22 mouse cellular contexts compared by ENCODE assay signal in genomic region chr5:103293953-103294352, GRCm38 (mm10).
DNase-seq lines count a peak whose midpoint lies in the region; ATAC-seq lines count a peak whose summit lies in the region.
"Had no signal": no experiment of that assay in that cellular context is flagged by ENCODE, and none has a peak within 500 bp of the region (broad histone marks: within the 10 kb centered on the region; RNA-seq: fewer than 3 reads in every experiment).

No protein-coding gene starts in this region.

- no peak overlapping the region for H3K4me3 ChIP-seq in hindbrain, embryonic 12.5 days
- no peak overlapping the region for H3K4me3 ChIP-seq in hindbrain, embryonic 11.5 days (ENCODE audit: low read depth, low read length)
- no peak overlapping the region for H3K4me3 ChIP-seq in hindbrain, embryonic 15.5 days
- no peak overlapping the region for H3K4me3 ChIP-seq in hindbrain, embryonic 16.5 days (ENCODE audit: low read length)
- H3K4me3 ChIP-seq in midbrain, embryonic 14.5 days (replicated peaks; ENCODE audit: low read depth, low read length): no peak overlapping the region
- no peak overlapping the region for H3K4me3 ChIP-seq in midbrain, embryonic 11.5 days (ENCODE audit: low read depth, low read length)
- no peak overlapping the region for H3K4me3 ChIP-seq in midbrain, embryonic 16.5 days (ENCODE audit: low read depth, low read length)
- H3K4me3 ChIP-seq: forebrain, embryonic 10.5 days; forebrain, embryonic 13.5 days; heart, embryonic 13.5 days; intestine, embryonic 15.5 days had no signal

- no peaks in the 10 kb centered on the region for H3K4me1 ChIP-seq in hindbrain, embryonic 12.5 days
- no peaks in the 10 kb centered on the region for H3K4me1 ChIP-seq in hindbrain, embryonic 11.5 days (replicated peaks; ENCODE audit: control insufficient read depth, insufficient read depth, low read length)
- no peaks in the 10 kb centered on the region for H3K4me1 ChIP-seq in hindbrain, embryonic 15.5 days (replicated peaks)
- H3K4me1 ChIP-seq in hindbrain, embryonic 16.5 days (ENCODE audit: control insufficient read depth, insufficient read depth, low read depth, low read length): no peaks in the 10 kb centered on the region
- H3K4me1 ChIP-seq in midbrain, embryonic 14.5 days (ENCODE audit: control insufficient read depth, insufficient read depth, low read length): peaks cover 3% of the 10 kb centered on the region; the same call in 1 of the 2 replicates
- H3K4me1 ChIP-seq in midbrain, embryonic 11.5 days (ENCODE audit: control insufficient read depth, insufficient read depth, low read length): no peaks in the 10 kb centered on the region
- no peaks in the 10 kb centered on the region; the same call in 1 of the 2 replicates for H3K4me1 ChIP-seq in midbrain, embryonic 16.5 days (ENCODE audit: control insufficient read depth, insufficient read depth, low read length)
- H3K4me1 ChIP-seq: forebrain, embryonic 10.5 days; forebrain, embryonic 13.5 days; heart, embryonic 13.5 days; intestine, embryonic 15.5 days had no signal

- no peak overlapping the region for H3K9ac ChIP-seq in hindbrain, embryonic 12.5 days
- no peak overlapping the region for H3K9ac ChIP-seq in hindbrain, embryonic 11.5 days (ENCODE audit: low read depth, low read length)
- no peak overlapping the region for H3K9ac ChIP-seq in hindbrain, embryonic 15.5 days
- no peak overlapping the region for H3K9ac ChIP-seq in hindbrain, embryonic 16.5 days (ENCODE audit: low read depth, low read length)
- no peak overlapping the region for H3K9ac ChIP-seq in midbrain, embryonic 14.5 days (replicated peaks; ENCODE audit: low read length)
- no peak overlapping the region for H3K9ac ChIP-seq in midbrain, embryonic 11.5 days (ENCODE audit: low read length)
- no peak overlapping the region for H3K9ac ChIP-seq in midbrain, embryonic 16.5 days (ENCODE audit: low read depth, low read length)
- H3K9ac ChIP-seq: forebrain, embryonic 13.5 days; heart, embryonic 13.5 days; intestine, embryonic 15.5 days had no signal

- 86% methylated on average over 3 of the region's 3 CpGs for WGBS in hindbrain, embryonic 12.5 days
- 93% methylated on average over 3 of the region's 3 CpGs for WGBS in hindbrain, embryonic 11.5 days
- 72% methylated on average over 3 of the region's 3 CpGs for WGBS in hindbrain, embryonic 15.5 days
- 82% methylated on average over 3 of the region's 3 CpGs for WGBS in hindbrain, embryonic 16.5 days
- 70% methylated on average over 3 of the region's 3 CpGs for WGBS in midbrain, embryonic 14.5 days
- whole genome bisulfite sequencing in midbrain, embryonic 11.5 days: 74% methylated on average over 3 of the region's 3 CpGs
- WGBS in midbrain, embryonic 16.5 days: 54% methylated on average over 3 of the region's 3 CpGs

- peak overlapping the region; percentile 35; the same call in 1 of the 2 replicates for H3K27ac ChIP-seq in hindbrain, embryonic 12.5 days
- H3K27ac ChIP-seq in hindbrain, embryonic 11.5 days (ENCODE audit: low read depth, low read length): no peak overlapping the region
- H3K27ac ChIP-seq in hindbrain, embryonic 15.5 days (replicated peaks): 0 out of 2 replicates have a peak overlapping the region, but pooled peaks have one; percentile 53
- H3K27ac ChIP-seq in hindbrain, embryonic 16.5 days (ENCODE audit: low read depth, low read length): no peak overlapping the region
- peak overlapping the region; percentile 61 for H3K27ac ChIP-seq in midbrain, embryonic 14.5 days (replicated peaks; ENCODE audit: low read depth, low read length)
- no peak overlapping the region for H3K27ac ChIP-seq in midbrain, embryonic 11.5 days (ENCODE audit: low read depth, low read length)
- H3K27ac ChIP-seq in midbrain, embryonic 16.5 days (ENCODE audit: low read length): peak overlapping the region; percentile 46; the same call in 1 of the 2 replicates
- H3K27ac ChIP-seq: forebrain, embryonic 10.5 days; forebrain, embryonic 13.5 days; heart, embryonic 13.5 days; intestine, embryonic 15.5 days had no signal

- H3K27me3 ChIP-seq in hindbrain, embryonic 12.5 days: no peaks in the 10 kb centered on the region
- no peaks in the 10 kb centered on the region for H3K27me3 ChIP-seq in hindbrain, embryonic 11.5 days (ENCODE audit: control insufficient read depth, insufficient read depth, low read length)
- no peaks in the 10 kb centered on the region for H3K27me3 ChIP-seq in hindbrain, embryonic 15.5 days
- H3K27me3 ChIP-seq in hindbrain, embryonic 16.5 days (replicated peaks; ENCODE audit: control insufficient read depth, insufficient read depth, low read length): no peaks in the 10 kb centered on the region
- no peaks in the 10 kb centered on the region for H3K27me3 ChIP-seq in midbrain, embryonic 14.5 days (ENCODE audit: control insufficient read depth, insufficient read depth, low read length)
- H3K27me3 ChIP-seq in midbrain, embryonic 11.5 days (ENCODE audit: control insufficient read depth, insufficient read depth, low read length): no peaks in the 10 kb centered on the region
- no peaks in the 10 kb centered on the region for H3K27me3 ChIP-seq in midbrain, embryonic 16.5 days (ENCODE audit: control insufficient read depth, insufficient read depth, low read depth, low read length)
- H3K27me3 ChIP-seq: forebrain, embryonic 13.5 days; heart, embryonic 13.5 days; intestine, embryonic 15.5 days had no signal

- no peak for DNase-seq in hindbrain, embryonic 11.5 days (ENCODE audit: low spot score)
- DNase-seq in midbrain, embryonic 14.5 days: no peak
- no peak for DNase-seq in midbrain, embryonic 11.5 days (ENCODE audit: low spot score, missing footprints)
- DNase-seq in heart, adult 9 months (ENCODE audit: low spot score in 2 of 2): no peak
- DNase-seq: adrenal gland, adult 8-10 months; adrenal gland, postnatal 25 days; cerebellum, adult 18-20 months; cerebellum, adult 9-10 months; cerebellum, postnatal 14 days; gastrocnemius, postnatal 10 days; heart, postnatal 14 days; heart, postnatal 4 days had no signal

- no peaks in the 10 kb centered on the region for H3K36me3 ChIP-seq in hindbrain, embryonic 12.5 days
- no peaks in the 10 kb centered on the region for H3K36me3 ChIP-seq in hindbrain, embryonic 11.5 days (ENCODE audit: control insufficient read depth, insufficient read depth, low read length)
- H3K36me3 ChIP-seq in hindbrain, embryonic 15.5 days: no peaks in the 10 kb centered on the region
- H3K36me3 ChIP-seq in hindbrain, embryonic 16.5 days (ENCODE audit: control insufficient read depth, insufficient read depth, low read length): no peaks in the 10 kb centered on the region
- no peaks in the 10 kb centered on the region for H3K36me3 ChIP-seq in midbrain, embryonic 14.5 days (ENCODE audit: control insufficient read depth, insufficient read depth, low read length)
- H3K36me3 ChIP-seq in midbrain, embryonic 11.5 days (ENCODE audit: control insufficient read depth, insufficient read depth, low read length): no peaks in the 10 kb centered on the region
- no peaks in the 10 kb centered on the region for H3K36me3 ChIP-seq in midbrain, embryonic 16.5 days (ENCODE audit: control insufficient read depth, insufficient read depth, low read length)
- H3K36me3 ChIP-seq: forebrain, embryonic 10.5 days; heart, embryonic 13.5 days; intestine, embryonic 15.5 days had no signal

- no peaks in the 10 kb centered on the region; the same call in 1 of the 2 replicates for H3K9me3 ChIP-seq in hindbrain, embryonic 12.5 days (replicated peaks)
- no peaks in the 10 kb centered on the region for H3K9me3 ChIP-seq in hindbrain, embryonic 11.5 days (ENCODE audit: control insufficient read depth, low read length)
- H3K9me3 ChIP-seq in hindbrain, embryonic 15.5 days: no peaks in the 10 kb centered on the region
- no peaks in the 10 kb centered on the region for H3K9me3 ChIP-seq in hindbrain, embryonic 16.5 days (ENCODE audit: control insufficient read depth, low read length)
- H3K9me3 ChIP-seq in midbrain, embryonic 14.5 days (ENCODE audit: control insufficient read depth, low read length): no peaks in the 10 kb centered on the region
- H3K9me3 ChIP-seq in midbrain, embryonic 11.5 days (ENCODE audit: control insufficient read depth, low read length): no peaks in the 10 kb centered on the region
- H3K9me3 ChIP-seq in midbrain, embryonic 16.5 days (replicated peaks; ENCODE audit: control insufficient read depth, low read length, poor library complexity, severe bottlenecking): peaks cover 4% of the 10 kb centered on the region; the same call in 1 of the 2 replicates
- H3K9me3 ChIP-seq: forebrain, embryonic 10.5 days; heart, embryonic 13.5 days; intestine, embryonic 15.5 days had no signal

- no peak for ATAC-seq in hindbrain, embryonic 12.5 days (ENCODE audit: low FRiP score)
- ATAC-seq in hindbrain, embryonic 11.5 days (ENCODE audit: low FRiP score): no peak
- no peak for ATAC-seq in hindbrain, embryonic 15.5 days (ENCODE audit: low FRiP score, low read depth)
- no peak for ATAC-seq in hindbrain, embryonic 16.5 days
- ATAC-seq in midbrain, embryonic 14.5 days (ENCODE audit: low FRiP score, low TSS enrichment): no peak
- ATAC-seq in midbrain, embryonic 11.5 days (ENCODE audit: low FRiP score): no peak
- ATAC-seq in midbrain, embryonic 16.5 days: peak; percentile 66; the same call in 1 of the 2 replicates
- ATAC-seq: activated CD4-positive, CD25-positive, alpha-beta regulatory T cell, adult 4 months; forebrain, embryonic 13.5 days; forebrain, embryonic 16.5 days; intestine, embryonic 15.5 days had no signal

- no peak overlapping the region for H3K4me2 ChIP-seq in hindbrain, embryonic 12.5 days (replicated peaks)
- H3K4me2 ChIP-seq in hindbrain, embryonic 11.5 days (replicated peaks; ENCODE audit: low read depth, low read length): no peak overlapping the region
- H3K4me2 ChIP-seq in hindbrain, embryonic 15.5 days: no peak overlapping the region
- no peak overlapping the region for H3K4me2 ChIP-seq in hindbrain, embryonic 16.5 days (ENCODE audit: low read length)
- H3K4me2 ChIP-seq in midbrain, embryonic 14.5 days (ENCODE audit: low read length): no peak overlapping the region
- H3K4me2 ChIP-seq in midbrain, embryonic 11.5 days: no peak overlapping the region
- no peak overlapping the region for H3K4me2 ChIP-seq in midbrain, embryonic 16.5 days (ENCODE audit: low read length)
- H3K4me2 ChIP-seq: forebrain, embryonic 13.5 days; heart, embryonic 13.5 days; intestine, embryonic 15.5 days had no signal

Comparison
In these comparisons a context has a peak if more than half of its experiments do, and no peak if none do; other contexts are left out.
1. H3K27ac ChIP-seq: peak in hindbrain, embryonic 12.5 days (single experiment), hindbrain, embryonic 15.5 days (single experiment), midbrain, embryonic 14.5 days (single experiment) and midbrain, embryonic 16.5 days (single experiment); none in hindbrain, embryonic 11.5 days (single experiment), hindbrain, embryonic 16.5 days (single experiment) and midbrain, embryonic 11.5 days (single experiment).